Mouse (Mus musculus) ES-E14 (cell line): ENCODE data around the gene Rps6ka5. TPM values are rescaled to one million over a fixed set of nuclear protein-coding genes. Genes with fewer than 3 reads are reported as not detected.

Experiments
- DNase-seq: peaks from one replicate; pipeline ENCODE4 v3.0.0-alpha.2; 2013; ENCODE audit warnings: low read depth, low spot score
- H3K27ac ChIP-seq: 2 replicates; pipeline ENCODE4 v1.5.1; 2012; ENCODE audit warnings: low read depth, mild to moderate bottlenecking, low read length, moderate library complexity, mixed read lengths; ENCODE audit not compliant: poor library complexity, insufficient read depth, severe bottlenecking
- H3K36me3 ChIP-seq: 2 replicates; pipeline ENCODE4 v1.6.1; 2012; ENCODE audit warnings: mild to moderate bottlenecking, low read length, moderate library complexity, mixed read lengths; ENCODE audit not compliant: control insufficient read depth, poor library complexity, insufficient read depth, severe bottlenecking
- H3K4me1 ChIP-seq, 2 experiments: fragments of 150-350 bp in 1 of 2; sonication (generic) in 1 of 2; 2 replicates each; pipeline ENCODE4 v1.6.1; 2012; ENCODE audit warnings: low read length in 2 of 2, mild to moderate bottlenecking in 1 of 2, mixed read lengths in 1 of 2; ENCODE audit not compliant: control insufficient read depth in 2 of 2, insufficient read depth in 2 of 2, poor library complexity in 1 of 2
- H3K4me3 ChIP-seq, 2 experiments: fragments of 150-350 bp in 1 of 2; sonication (generic) in 1 of 2; 2 replicates each; pipeline ENCODE4 v1.5.1; 2012; ENCODE audit warnings: low read length in 2 of 2, low read depth in 1 of 2, mild to moderate bottlenecking in 1 of 2, mixed read lengths in 1 of 2; ENCODE audit not compliant: insufficient read depth in 1 of 2, poor library complexity in 1 of 2, severe bottlenecking in 1 of 2
- H3K9ac ChIP-seq: 2 replicates; pipeline ENCODE4 v1.6.1; 2012; ENCODE audit warnings: low read depth, mild to moderate bottlenecking, low read length, mixed read lengths; ENCODE audit not compliant: poor library complexity, insufficient read depth, severe bottlenecking
- H3K9me3 ChIP-seq: fragments of 150-350 bp; sonication (generic); 2 replicates; pipeline ENCODE4 v1.6.1; 2012; ENCODE audit warnings: low read depth, mild to moderate bottlenecking, low read length; ENCODE audit not compliant: control insufficient read depth, insufficient read depth
- CHD2 ChIP-seq: IDR thresholded peaks from 2 replicates; pipeline ENCODE4 v1.6.1; 2014; ENCODE audit warnings: mild to moderate bottlenecking, low read depth, low read length, inconsistent platforms
- HCFC1 ChIP-seq: IDR thresholded peaks from 2 replicates; pipeline ENCODE4 v1.6.1; 2012; ENCODE audit warnings: low read length, inconsistent platforms, borderline replicate concordance; ENCODE audit not compliant: insufficient read depth
- MAFK ChIP-seq: IDR thresholded peaks from 2 replicates; pipeline ENCODE4 v1.6.1; 2014; ENCODE audit warnings: mild to moderate bottlenecking, low read depth, low read length, inconsistent platforms; ENCODE audit not compliant: insufficient read depth
- ZC3H11A ChIP-seq: IDR thresholded peaks from 2 replicates; pipeline ENCODE4 v1.6.1; 2012; ENCODE audit warnings: low read depth, mild to moderate bottlenecking, inconsistent platforms, low read length, borderline replicate concordance
- ZNF384 ChIP-seq: IDR thresholded peaks from 2 replicates; pipeline ENCODE4 v1.6.1; 2012; ENCODE audit warnings: low read depth, low read length, inconsistent platforms
- in situ Hi-C, 2 experiments: fragments of 600-800 bp; cut with MboI; formaldehyde crosslinking; loops; one replicate each; pipeline ENCODE4 v1.15.1; 2025; ENCODE audit warnings: low sequenced_read_pairs in 2 of 2, inconsistent platforms in 1 of 2; ENCODE audit not compliant: unreplicated experiment in 2 of 2
- total RNA-seq: library from RNA; depleted of rRNA; stranded (reverse); fragments of 300-350 nt; gene quantifications from 2 replicates; pipeline ENCODE4 v1.2.3, GENCODE M21; 2012

Gene Rps6ka5
- total RNA-seq, 1 experiment: 5.5 TPM

GRCm38 (mm10) chr12:100544194-100544567 lies 182.6 kb downstream of the Rps6ka5 start:
- Histone ChIP-seq H3K36me3 (no peaks in the 10 kb centered on the region), H3K9me3 (no peaks in the 10 kb centered on the region), H3K9ac (no peak overlapping the region), H3K4me3 (no peak overlapping the region), H3K4me1 (no peaks in the 10 kb centered on the region), H3K27ac (no peak overlapping the region)
- no peak for DNase-seq
- in situ Hi-C loops: no loop called here
- TF ChIP-seq MAFK: no peak
- TF ChIP-seq ZNF384: no peak
- no peak for TF ChIP-seq CHD2
- TF ChIP-seq ZC3H11A: no peak
- no peak for TF ChIP-seq HCFC1

- no peak for DNase-seq
- TF ChIP-seq MAFK (no peak), CHD2 (no peak), HCFC1 (no peak), ZNF384 (no peak), ZC3H11A (no peak)
- H3K9me3 ChIP-seq: no peaks in the 10 kb centered on the region
- no peak overlapping the region for H3K9ac ChIP-seq
- H3K4me3 ChIP-seq: no peak overlapping the region
- no peaks in the 10 kb centered on the region for H3K36me3 ChIP-seq
- H3K4me1 ChIP-seq: no peaks in the 10 kb centered on the region
- H3K27ac ChIP-seq: no peak overlapping the region
- in situ Hi-C loops: no loop called here
Measured at GRCm38 (mm10) chr12:100543437-100544193, 183.2 kb downstream of the Rps6ka5 start.

GRCm38 (mm10) chr12:100542494-100542893 lies 184.3 kb downstream of the Rps6ka5 start:
- TF ChIP-seq ZC3H11A (no peak), CHD2 (no peak), ZNF384 (no peak), HCFC1 (no peak), MAFK (no peak)
- in situ Hi-C loops: no loop called here

GRCm38 (mm10) chr12:100542076-100542475 lies 184.7 kb downstream of the Rps6ka5 start:
- Histone ChIP-seq H3K27ac (no peak overlapping the region), H3K9ac (no peak overlapping the region), H3K4me3 (no peak overlapping the region), H3K9me3 (no peaks in the 10 kb centered on the region), H3K36me3 (no peaks in the 10 kb centered on the region), H3K4me1 (peaks cover 0 to 2% of the 10 kb centered on the region in 2 experiments; a peak in 1 of 4 replicates)
- DNase-seq: no peak
- in situ Hi-C loops: no loop called here
- TF ChIP-seq HCFC1 (no peak), MAFK (no peak), CHD2 (no peak), ZC3H11A (no peak), ZNF384 (no peak)

More at GRCm38 (mm10) chr12:100542494-100542893, 184.3 kb downstream of the Rps6ka5 start:
- no peak overlapping the region for H3K27ac ChIP-seq
- no peaks in the 10 kb centered on the region for H3K36me3 ChIP-seq
- no peaks in the 10 kb centered on the region for H3K4me1 ChIP-seq
- DNase-seq: no peak
- no peak overlapping the region for H3K9ac ChIP-seq
- no peak overlapping the region for H3K4me3 ChIP-seq
- H3K9me3 ChIP-seq: no peaks in the 10 kb centered on the region

- TF ChIP-seq ZNF384 (no peak), ZC3H11A (no peak), CHD2 (no peak), HCFC1 (no peak), MAFK (no peak)
Measured at GRCm38 (mm10) chr12:100539158-100539714, 187.5 kb downstream of the Rps6ka5 start.

More at GRCm38 (mm10) chr12:100539158-100539714, 187.5 kb downstream of the Rps6ka5 start:
- H3K27ac ChIP-seq: no peak overlapping the region
- H3K4me1 ChIP-seq: peaks cover 11 to 21% of the 10 kb centered on the region in 2 experiments
- no peaks in the 10 kb centered on the region for H3K9me3 ChIP-seq
- no peaks in the 10 kb centered on the region for H3K36me3 ChIP-seq
- in situ Hi-C loops: no loop called here
- H3K9ac ChIP-seq: no peak overlapping the region
- no peak for DNase-seq
- no peak overlapping the region for H3K4me3 ChIP-seq
